Mouse (Mus musculus) hindbrain, embryonic 15.5 days (tissue): Measurements from ENCODE around the gene Rab8b. TPM values are rescaled to one million over a fixed set of nuclear protein-coding genes. Genes with fewer than 3 reads are reported as not detected.

Experiments used
- ATAC-seq: fragments of 200-750 bp; cut with Nextera tagmentation; 2 replicates; pipeline ENCODE4 v1.8.0; 2017; ENCODE audit warnings: low read depth, moderate number of reproducible peaks, moderate TSS enrichment; ENCODE audit not compliant: low FRiP score
- H3K27ac ChIP-seq: fragments of 300-500 bp; sonication (generic); replicated peaks from 2 replicates; pipeline ENCODE4 v1.5.1; 2015; ENCODE audit warnings: mild to moderate bottlenecking, inconsistent platforms
- H3K27me3 ChIP-seq: fragments of 300-500 bp; sonication (generic); 2 replicates; pipeline ENCODE4 v1.6.1; 2015; ENCODE audit warnings: control low read depth, inconsistent platforms
- H3K36me3 ChIP-seq: fragments of 300-500 bp; sonication (generic); 2 replicates; pipeline ENCODE4 v1.6.1; 2015; ENCODE audit warnings: control low read depth, inconsistent platforms
- H3K4me1 ChIP-seq: fragments of 300-500 bp; sonication (generic); replicated peaks from 2 replicates; pipeline ENCODE4 v1.6.1; 2015; ENCODE audit warnings: control low read depth, inconsistent platforms
- H3K4me2 ChIP-seq: fragments of 300-500 bp; sonication (generic); 2 replicates; pipeline ENCODE4 v1.6.1; 2015; ENCODE audit warnings: moderate library complexity, mild to moderate bottlenecking, inconsistent platforms
- H3K4me3 ChIP-seq: fragments of 300-500 bp; sonication (generic); 2 replicates; pipeline ENCODE4 v1.5.1; 2015; ENCODE audit warnings: mild to moderate bottlenecking, inconsistent platforms
- H3K9ac ChIP-seq: fragments of 300-500 bp; sonication (generic); 2 replicates; pipeline ENCODE4 v1.6.1; 2015; ENCODE audit warnings: inconsistent platforms
- H3K9me3 ChIP-seq: fragments of 300-500 bp; sonication (generic); 2 replicates; pipeline ENCODE4 v1.6.1; 2016; ENCODE audit warnings: control low read depth, inconsistent platforms
- WGBS: fragments of 180-500 bp; shearing (Covaris S2); methylation state at CpG from one replicate; pipeline ENCODE4 v1.1.7; 2015; 5-methylcytosine and 5-hydroxymethylcytosine counted together
- polyA plus RNA-seq: library from polyadenylated mRNA; unstranded; fragments of >200 nt; fragmentation: Nextera tagmentation; extraction: Ambion mirVana; gene quantifications from 2 replicates; pipeline ENCODE4 v1.2.1, GENCODE M21; 2015

Rab8b gene
- polyA plus RNA-seq, 1 experiment from 2014 or later: 38.4 TPM

DNA sequence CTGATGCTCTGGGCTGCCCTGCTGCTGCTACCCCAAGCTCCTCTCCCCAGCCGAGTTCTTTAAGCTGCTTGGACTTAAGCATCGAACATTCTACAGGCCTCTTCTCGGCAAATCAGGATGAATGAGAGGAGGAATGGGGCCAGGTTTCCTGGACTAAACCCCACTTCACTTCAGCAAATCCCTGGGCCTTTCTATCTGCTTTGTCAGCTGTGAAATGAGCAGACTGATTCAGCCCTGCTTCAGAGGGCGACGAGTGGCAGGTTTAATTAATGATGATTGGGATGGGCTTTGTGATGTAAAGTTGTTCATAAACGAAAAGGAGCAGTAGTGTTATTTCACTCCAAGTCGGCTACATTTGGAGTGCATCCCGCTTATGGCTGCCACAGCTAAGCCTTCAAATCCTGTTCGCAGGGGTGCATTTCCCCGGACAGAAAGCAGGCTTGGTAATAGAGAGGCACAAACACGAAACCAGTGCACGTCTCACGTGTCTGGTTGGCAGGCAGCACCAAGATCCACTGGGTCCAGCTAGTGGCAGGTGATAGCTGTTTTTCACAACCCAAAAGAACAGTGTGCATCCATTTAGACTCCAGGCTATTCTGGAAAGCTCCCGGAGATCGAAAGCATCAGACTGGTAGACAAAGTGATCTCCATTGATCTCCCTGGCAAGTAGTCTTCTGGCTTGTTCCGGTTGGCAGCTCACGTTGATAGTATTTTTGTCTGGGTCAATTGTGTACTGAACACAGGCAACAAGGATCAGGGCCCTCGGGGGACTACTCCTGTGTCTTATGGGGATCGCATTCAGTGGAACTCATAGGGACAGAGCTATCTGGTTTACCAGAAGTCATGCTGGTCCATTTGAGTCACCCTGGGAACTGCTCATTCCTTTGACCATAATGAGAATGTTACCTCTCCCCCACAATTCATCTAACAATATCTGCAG, 14.7 kb upstream of the Rab8b start:
- Histone ChIP-seq H3K4me1 (peaks cover 23% of the 10 kb centered on the region), H3K4me3 (no peak overlapping the region), H3K9me3 (no peaks in the 10 kb centered on the region), H3K27ac (peak overlapping the region; percentile 63), H3K9ac (0 out of 2 replicates have a peak overlapping the region, but pooled peaks have one; percentile 2), H3K36me3 (no peaks in the 10 kb centered on the region), H3K4me2 (peak overlapping the region; percentile 16), H3K27me3 (no peaks in the 10 kb centered on the region)
- peak; percentile 73 for ATAC-seq
- WGBS: 28% methylated on average over 19 of the region's 19 CpGs

GRCm38 (mm10) chr9:66930351-66930750, 10.9 kb upstream of the Rab8b start:
- peaks cover 16% of the 10 kb centered on the region for H3K4me1 ChIP-seq
- H3K4me3 ChIP-seq: no peak overlapping the region
- H3K9ac ChIP-seq: no peak overlapping the region
- no peaks in the 10 kb centered on the region for H3K27me3 ChIP-seq
- H3K4me2 ChIP-seq: no peak overlapping the region
- no peak for ATAC-seq
- H3K36me3 ChIP-seq: no peaks in the 10 kb centered on the region
- 76% methylated on average over 7 of the region's 7 CpGs for WGBS
- no peak overlapping the region for H3K27ac ChIP-seq
- no peaks in the 10 kb centered on the region for H3K9me3 ChIP-seq

GRCm38 (mm10) chr9:66927696-66928402, 8.4 kb upstream of the Rab8b start:
- Histone ChIP-seq H3K36me3 (no peaks in the 10 kb centered on the region), H3K9me3 (no peaks in the 10 kb centered on the region), H3K4me3 (no peak overlapping the region), H3K27me3 (no peaks in the 10 kb centered on the region), H3K27ac (peak overlapping the region; percentile 12; the same call in 1 of the 2 replicates), H3K4me2 (no peak overlapping the region), H3K9ac (no peak overlapping the region), H3K4me1 (no peaks in the 10 kb centered on the region)
- no peak for ATAC-seq
- 66% methylated on average over 8 of the region's 8 CpGs for WGBS

DNA sequence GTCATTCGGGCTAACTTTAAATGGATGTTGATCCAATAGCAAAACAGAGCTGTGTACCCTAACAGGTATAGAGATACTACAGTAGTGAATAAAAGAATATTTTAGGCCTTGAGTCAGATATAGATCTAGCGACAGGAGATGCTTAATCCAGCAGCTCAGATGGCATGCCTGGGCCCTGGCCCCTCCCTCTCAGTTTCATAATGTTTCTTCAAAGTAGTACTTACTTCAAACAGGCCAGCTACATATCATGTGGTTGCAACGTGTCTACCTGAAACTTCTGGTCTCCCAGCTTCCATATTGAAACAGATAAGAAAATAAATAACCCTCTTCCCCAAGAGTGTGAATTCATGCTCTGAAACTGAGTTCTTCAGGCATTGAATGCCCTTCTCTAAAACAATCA, 6.4 kb upstream of the Rab8b start:
- Histone ChIP-seq H3K4me3 (no peak overlapping the region), H3K27me3 (no peaks in the 10 kb centered on the region), H3K4me2 (no peak overlapping the region), H3K36me3 (no peaks in the 10 kb centered on the region), H3K27ac (no peak overlapping the region), H3K9me3 (no peaks in the 10 kb centered on the region), H3K9ac (no peak overlapping the region), H3K4me1 (peaks cover 2% of the 10 kb centered on the region)
- no peak for ATAC-seq
- WGBS: 80% methylated on average over 3 of the region's 3 CpGs

GRCm38 (mm10) chr9:66922076-66922475, 2.6 kb upstream of the Rab8b start:
- Histone ChIP-seq H3K27ac (no peak overlapping the region), H3K27me3 (no peaks in the 10 kb centered on the region), H3K4me1 (peaks cover 23% of the 10 kb centered on the region), H3K9ac (no peak overlapping the region), H3K36me3 (no peaks in the 10 kb centered on the region), H3K9me3 (no peaks in the 10 kb centered on the region), H3K4me2 (no peak overlapping the region), H3K4me3 (no peak overlapping the region)
- ATAC-seq: no peak
- WGBS: 95% methylated on average over 1 of the region's 1 CpGs

DNA sequence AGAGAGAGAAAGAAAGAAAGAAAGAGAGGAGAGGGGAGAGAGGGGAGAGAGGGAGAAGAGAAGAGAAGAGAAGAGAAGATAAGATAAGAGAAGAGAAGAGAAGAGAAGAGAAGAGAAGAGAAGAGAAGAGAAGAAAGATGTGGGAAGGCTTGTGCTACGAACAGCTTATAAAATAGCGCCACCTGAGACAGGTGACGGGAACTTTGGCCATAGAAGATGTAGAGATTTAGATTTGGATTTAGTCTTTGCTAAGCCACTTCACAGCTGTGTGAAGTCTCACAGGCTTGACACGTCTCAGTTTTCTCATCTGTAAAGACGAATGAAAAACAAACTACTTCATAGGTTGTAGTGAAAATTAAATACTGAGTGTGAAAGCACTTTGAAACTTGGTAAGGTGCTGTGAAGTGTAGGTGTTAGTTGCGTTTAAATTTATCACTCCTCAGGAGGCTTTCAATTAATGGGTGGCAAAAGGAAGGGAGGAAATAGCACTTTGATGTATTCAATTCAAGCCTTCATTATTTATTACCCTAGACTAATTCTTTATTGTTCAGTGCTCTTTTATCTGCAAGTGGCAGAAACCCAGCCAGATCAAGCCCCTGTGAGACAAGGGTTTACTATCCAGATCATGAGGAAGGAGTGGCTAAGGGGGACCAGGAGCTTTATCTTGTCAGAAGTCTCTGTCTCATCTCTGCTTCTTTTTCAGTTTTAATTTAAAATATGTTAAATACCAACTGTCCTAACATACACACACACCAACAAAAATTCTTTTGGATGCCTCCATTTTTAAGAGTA, 1.2 kb upstream of the Rab8b start:
- no peak for ATAC-seq

GRCm38 (mm10) chr9:66919981-66920380, 494 bp upstream of the Rab8b start:
- no peaks in the 10 kb centered on the region for H3K36me3 ChIP-seq
- H3K9ac ChIP-seq: peak overlapping the region; percentile 18; the same call in 1 of the 2 replicates
- no peaks in the 10 kb centered on the region for H3K27me3 ChIP-seq
- peak; percentile 62 for ATAC-seq
- 0% methylated on average over 14 of the region's 14 CpGs for WGBS
- peak overlapping the region; percentile 86 for H3K4me2 ChIP-seq
- H3K9me3 ChIP-seq: no peaks in the 10 kb centered on the region
- peaks cover 36% of the 10 kb centered on the region for H3K4me1 ChIP-seq
- peak overlapping the region; percentile 76 for H3K27ac ChIP-seq
- peak overlapping the region; percentile 87 for H3K4me3 ChIP-seq

More for the DNA sequence above, 1.2 kb upstream of the Rab8b start:
- WGBS: 7% methylated on average over 6 of the region's 6 CpGs
- Histone ChIP-seq H3K9ac (no peak overlapping the region), H3K27me3 (no peaks in the 10 kb centered on the region), H3K9me3 (no peaks in the 10 kb centered on the region), H3K4me3 (peak overlapping the region; percentile 87; the same call in 1 of the 2 replicates), H3K27ac (no peak overlapping the region), H3K36me3 (no peaks in the 10 kb centered on the region), H3K4me2 (peak overlapping the region; percentile 86), H3K4me1 (peaks cover 30% of the 10 kb centered on the region)

GRCm38 (mm10) chr9:66918672-66919330, 686 bp downstream of the Rab8b start:
- Histone ChIP-seq H3K4me3 (peak overlapping the region; percentile 87), H3K36me3 (no peaks in the 10 kb centered on the region), H3K27ac (peak overlapping the region; percentile 94), H3K4me2 (peak overlapping the region; percentile 86), H3K27me3 (no peaks in the 10 kb centered on the region), H3K9me3 (no peaks in the 10 kb centered on the region), H3K4me1 (peaks cover 47% of the 10 kb centered on the region), H3K9ac (peak overlapping the region; percentile 92)
- no peak for ATAC-seq
- WGBS: 2% methylated on average over 27 of the region's 27 CpGs

DNA sequence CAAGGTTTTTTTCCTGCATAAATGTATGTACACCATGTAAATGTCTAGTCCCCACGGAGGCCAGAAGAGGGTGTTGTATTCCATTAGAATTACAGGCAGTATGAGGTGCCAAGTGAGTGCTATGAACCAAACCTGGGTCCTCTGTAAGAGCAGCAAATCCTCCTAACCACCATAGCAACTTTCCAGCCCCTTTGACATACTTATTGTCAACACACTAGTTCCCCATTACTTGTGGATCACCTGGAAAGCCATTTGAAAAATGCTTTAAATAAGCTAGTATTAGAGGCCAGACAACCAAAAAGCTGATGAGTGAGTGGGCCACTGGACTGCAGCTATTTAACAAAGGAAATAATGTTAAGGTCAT, 1.6 kb downstream of the Rab8b start:
- WGBS: 78% methylated on average over 1 of the region's 1 CpGs

DNA sequence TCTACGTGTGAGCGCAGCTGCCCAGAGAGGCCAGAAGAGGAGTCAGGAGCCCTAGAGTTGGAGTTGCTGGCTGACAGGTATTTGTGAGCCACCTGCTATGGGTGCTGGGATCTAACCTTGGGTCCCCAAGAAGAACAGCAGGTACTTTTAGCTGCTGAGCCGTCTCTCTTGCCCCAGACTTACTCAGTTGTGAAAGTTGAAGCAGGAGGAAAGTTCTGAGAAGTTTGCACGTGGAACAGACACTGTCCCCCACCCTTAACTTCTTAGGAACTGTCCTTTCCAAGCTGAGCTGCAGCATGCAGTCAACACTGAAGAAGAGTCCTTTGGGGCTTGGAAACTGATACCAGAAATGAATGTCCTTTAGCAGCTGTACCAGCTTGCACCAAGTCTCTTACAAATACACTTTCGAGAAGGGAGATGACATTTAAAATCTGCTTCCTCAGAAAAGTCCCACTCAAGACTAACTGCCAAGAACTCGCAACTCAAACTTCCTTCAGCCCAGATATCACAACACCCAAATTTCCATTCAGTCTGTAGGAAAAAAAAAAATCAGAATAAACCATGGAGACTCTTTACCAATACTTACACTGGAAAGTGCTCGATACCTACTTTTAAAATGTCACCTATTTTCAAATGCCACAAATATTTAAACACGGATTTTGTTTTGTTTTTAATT, 2.1 kb downstream of the Rab8b start:
- H3K36me3 ChIP-seq: no peaks in the 10 kb centered on the region
- H3K9me3 ChIP-seq: no peaks in the 10 kb centered on the region
- peak overlapping the region; percentile 86 for H3K4me2 ChIP-seq
- peaks cover 57% of the 10 kb centered on the region for H3K4me1 ChIP-seq
- no peak for ATAC-seq
- no peaks in the 10 kb centered on the region for H3K27me3 ChIP-seq
- H3K4me3 ChIP-seq: peak overlapping the region; percentile 87; the same call in 1 of the 2 replicates
- H3K9ac ChIP-seq: no peak overlapping the region
- no peak overlapping the region for H3K27ac ChIP-seq
- WGBS: 92% methylated on average over 8 of the region's 8 CpGs

More for the DNA sequence above, 1.6 kb downstream of the Rab8b start:
- Histone ChIP-seq H3K27me3 (no peaks in the 10 kb centered on the region), H3K27ac (no peak overlapping the region), H3K4me3 (peak overlapping the region; percentile 87), H3K9me3 (no peaks in the 10 kb centered on the region), H3K9ac (no peak overlapping the region), H3K36me3 (no peaks in the 10 kb centered on the region), H3K4me1 (peaks cover 52% of the 10 kb centered on the region), H3K4me2 (peak overlapping the region; percentile 86)
- ATAC-seq: no peak
